Mouse (Mus musculus) lung, adult 2 months (tissue): ENCODE results near the gene Mdm1. TPM values are rescaled to one million over a fixed set of nuclear protein-coding genes. Genes with fewer than 3 reads are reported as not detected.

ENCODE experiments used
- DNase-seq: peaks from one replicate; pipeline ENCODE4 v3.0.0; 2022
- H3K4me1 ChIP-seq: fragments of 200-500 bp; 2 replicates; pipeline ENCODE4 v1.6.1; 2011; ENCODE audit warnings: low read length; ENCODE audit not compliant: control insufficient read depth, insufficient read depth
- H3K4me3 ChIP-seq: fragments of 200-500 bp; replicated peaks from 2 replicates; pipeline ENCODE3; 2011; ENCODE audit warnings: low read depth, mild to moderate bottlenecking, control low read depth, low read length; ENCODE audit errors: extremely low read depth
- CTCF ChIP-seq: fragments of 200-500 bp; IDR thresholded peaks from 2 replicates; pipeline ENCODE4 v1.5.1; 2011; ENCODE audit warnings: mild to moderate bottlenecking, low read length, control low read depth; ENCODE audit not compliant: insufficient read depth
- POLR2A ChIP-seq: fragments of 200-500 bp; IDR thresholded peaks from 2 replicates; pipeline ENCODE4 v1.6.1; 2011; ENCODE audit warnings: low read depth, mild to moderate bottlenecking, control low read depth, low read length, borderline replicate concordance; ENCODE audit errors: extremely low read depth
- WGBS: fragments of 180-500 bp; shearing (Covaris S2); methylation state at CpG from one replicate; pipeline ENCODE4 v1.1.7; 2018; 5-methylcytosine and 5-hydroxymethylcytosine counted together
- polyA plus RNA-seq: library from polyadenylated mRNA; depleted of rRNA; stranded (reverse); fragments of >200 nt; gene quantifications from 2 replicates; pipeline ENCODE4 v1.2.3, GENCODE M21; 2012; rRNA removed

The Mdm1 gene
- polyA plus RNA-seq: 5.1 and 8.4 TPM in 2 replicates

DNA sequence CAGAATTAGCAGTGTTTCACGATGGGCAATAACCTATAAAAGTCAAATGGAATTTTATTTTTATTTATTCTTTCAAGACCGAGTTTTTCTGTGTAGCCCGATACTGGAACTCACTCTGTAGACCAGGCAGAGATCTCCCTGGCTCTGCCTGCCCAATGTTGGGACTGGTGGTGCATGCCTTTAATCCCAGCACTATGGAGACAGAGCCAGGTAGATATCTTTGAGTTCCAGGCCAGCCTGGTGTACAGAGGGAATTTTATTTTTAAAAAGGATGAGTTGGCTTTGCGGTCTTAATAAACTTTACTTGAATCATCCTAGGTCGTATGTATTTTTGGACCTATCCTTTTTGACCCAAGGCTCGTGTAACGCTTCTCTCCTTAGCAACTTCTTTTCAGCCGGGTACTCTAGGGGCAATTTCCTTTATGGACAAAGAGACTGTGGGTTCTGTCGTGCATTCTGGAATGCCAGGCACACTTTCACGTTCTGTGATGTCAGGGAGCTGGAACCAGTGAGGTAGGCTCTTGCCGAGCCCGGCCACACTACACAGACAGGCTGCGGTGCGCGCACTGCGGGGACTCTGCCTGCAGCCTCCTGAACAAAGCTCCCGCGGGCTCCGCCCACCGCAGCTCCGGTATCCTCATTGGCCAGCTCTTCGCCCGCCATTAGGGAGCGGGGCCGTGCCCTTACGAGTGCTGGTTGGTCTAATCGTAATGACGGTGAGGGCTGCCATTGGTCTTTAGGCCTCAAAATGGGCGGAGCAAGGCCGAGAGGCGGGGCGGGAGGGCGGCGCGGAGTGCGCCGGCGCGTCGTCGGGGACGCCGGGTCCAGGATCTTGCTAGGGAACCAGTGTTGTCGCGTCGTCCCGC is at the start of gene Mdm1:
Gene Mdm1, plus strand, starts transcription at position 794 of the 866 bp plus-strand sequence.
- peak within 1 kb of the TSS; percentile 72 for H3K4me3 ChIP-seq
- peak; percentile 99 for DNase-seq
- WGBS: 6% methylated on average over 45 of the region's 47 CpGs
- H3K4me1 ChIP-seq: no peaks in the 10 kb centered on the region; the same call in 1 of the 2 replicates
- TF ChIP-seq CTCF (no peak), POLR2A (peak; percentile 29; the same call in 1 of the 2 replicates)

GRCm38 (mm10) chr10:118092745-118093144 is 48.9 kb upstream of the Mdm1 start:
- TF ChIP-seq CTCF (no peak), POLR2A (no peak)
- 94% methylated on average over 6 of the region's 6 CpGs for WGBS
- DNase-seq: no peak
- peaks cover 5% of the 10 kb centered on the region for H3K4me1 ChIP-seq
- H3K4me3 ChIP-seq: no peak overlapping the region

DNA sequence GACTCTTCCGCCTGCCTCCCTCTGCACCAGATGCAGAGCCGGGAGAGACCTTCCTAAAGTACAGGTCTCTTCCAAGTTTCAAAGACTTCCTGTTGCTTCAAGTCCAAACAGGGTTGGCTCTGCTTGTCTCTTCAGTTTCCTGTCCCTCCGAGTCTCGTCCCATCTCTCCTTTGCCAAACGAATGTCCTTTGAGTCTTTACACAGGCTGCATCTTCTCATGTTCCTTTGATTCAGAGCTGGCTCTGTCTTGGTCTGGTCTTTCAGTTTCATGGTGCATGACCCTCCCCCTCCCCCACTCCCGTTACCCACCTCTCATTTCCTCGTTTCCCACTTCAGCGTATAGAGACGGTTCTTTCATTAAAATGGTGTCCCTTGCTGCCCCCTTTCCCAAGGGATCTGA is 47.9 kb upstream of the Mdm1 start:
- no peak for TF ChIP-seq CTCF
- TF ChIP-seq POLR2A: no peak
- peaks cover 5% of the 10 kb centered on the region for H3K4me1 ChIP-seq
- 30% methylated on average over 9 of the region's 9 CpGs for WGBS
- no peak for DNase-seq
- H3K4me3 ChIP-seq: no peak overlapping the region

DNA sequence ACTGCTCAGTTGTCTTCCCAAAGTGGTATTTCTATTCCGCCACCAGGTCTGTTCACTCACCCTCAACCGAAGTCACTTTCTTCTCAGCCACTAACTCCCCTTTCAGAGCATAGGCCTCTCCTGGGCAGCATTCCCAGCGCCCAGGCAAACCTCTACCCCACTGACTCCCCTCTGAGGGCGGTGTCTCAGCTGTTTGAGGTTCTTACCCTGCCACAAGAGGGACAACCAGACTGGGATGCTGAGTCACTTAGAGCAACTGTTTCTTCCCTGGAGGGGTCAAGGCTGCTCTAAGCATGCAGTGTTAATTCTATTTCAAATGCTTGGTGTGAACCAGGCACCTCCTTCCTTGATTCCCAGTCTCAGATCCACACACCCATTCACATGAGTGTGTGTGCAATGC is 46.8 kb upstream of the Mdm1 start:
- no peak for DNase-seq
- no peak for TF ChIP-seq CTCF
- TF ChIP-seq POLR2A: no peak
- Histone ChIP-seq H3K4me1 (peaks cover 5% of the 10 kb centered on the region), H3K4me3 (no peak overlapping the region)
- 87% methylated on average over 4 of the region's 4 CpGs for WGBS

- Histone ChIP-seq H3K4me3 (no peak overlapping the region), H3K4me1 (peaks cover 5% of the 10 kb centered on the region)
- TF ChIP-seq POLR2A (no peak), CTCF (no peak)
- WGBS: 79% methylated on average over 6 of the region's 6 CpGs
- DNase-seq: no peak
Measured at GRCm38 (mm10) chr10:118096223-118096622, 45.4 kb upstream of the Mdm1 start.

DNA sequence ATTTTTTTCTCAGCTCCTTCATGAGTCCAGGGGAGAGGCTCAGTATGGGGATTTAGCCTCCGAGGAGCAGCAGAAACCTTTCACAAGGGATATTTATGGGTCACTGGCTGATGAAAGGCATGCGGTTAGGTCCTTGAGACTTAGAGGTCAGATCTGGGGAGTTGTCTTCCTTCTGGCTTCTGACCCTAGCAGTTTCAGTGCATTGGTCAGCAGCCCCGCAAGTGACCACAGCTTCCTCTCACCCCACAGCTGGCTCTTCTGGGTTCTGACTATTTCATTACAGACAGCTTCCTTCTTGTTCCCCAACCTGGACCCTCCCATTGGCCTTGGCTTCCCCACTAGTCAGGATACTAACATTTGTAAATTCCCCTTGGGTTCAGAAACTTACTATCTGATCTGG is 43.7 kb upstream of the Mdm1 start:
- TF ChIP-seq CTCF: no peak
- peaks cover 5% of the 10 kb centered on the region for H3K4me1 ChIP-seq
- WGBS: 74% methylated on average over 3 of the region's 3 CpGs
- no peak for DNase-seq
- H3K4me3 ChIP-seq: no peak overlapping the region

DNA sequence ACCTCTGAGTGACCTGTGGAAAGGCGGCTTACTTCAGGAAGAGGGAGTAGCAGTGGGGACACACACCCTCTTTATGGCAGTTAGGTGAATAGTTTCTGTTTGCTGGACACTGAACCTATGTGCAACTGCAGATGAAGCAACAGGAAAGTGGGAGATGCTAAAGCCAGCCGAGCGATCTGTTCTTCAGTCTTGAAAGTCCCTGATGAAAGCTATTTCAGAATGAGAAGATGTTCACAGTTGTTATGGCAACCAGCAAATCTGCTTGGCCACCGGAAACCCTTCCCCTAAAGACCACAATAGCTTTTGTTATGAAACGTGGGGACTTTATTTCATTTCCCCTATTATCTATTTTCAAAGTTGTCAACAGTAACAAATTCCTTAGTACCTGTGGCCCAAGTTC is 41.0 kb upstream of the Mdm1 start:
- Histone ChIP-seq H3K4me3 (no peak overlapping the region), H3K4me1 (no peaks in the 10 kb centered on the region; the same call in 1 of the 2 replicates)
- WGBS: 64% methylated on average over 5 of the region's 5 CpGs
- DNase-seq: no peak
- no peak for TF ChIP-seq CTCF
- TF ChIP-seq POLR2A: no peak

- WGBS: 89% methylated on average over 2 of the region's 2 CpGs
- TF ChIP-seq POLR2A: no peak
- TF ChIP-seq CTCF: no peak
- no peak overlapping the region for H3K4me3 ChIP-seq
- no peak for DNase-seq
- H3K4me1 ChIP-seq: no peaks in the 10 kb centered on the region; the same call in 1 of the 2 replicates
Measured at GRCm38 (mm10) chr10:118101056-118101455, 40.6 kb upstream of the Mdm1 start.

GRCm38 (mm10) chr10:118103020-118103666 is 38.5 kb upstream of the Mdm1 start:
- WGBS: under 1% methylated on average over 20 of the region's 20 CpGs
- peak; percentile 83 for DNase-seq
- H3K4me1 ChIP-seq: no peaks in the 10 kb centered on the region
- no peak for TF ChIP-seq CTCF
- peak; percentile 70; the same call in 1 of the 2 replicates for TF ChIP-seq POLR2A
- peak overlapping the region; percentile 54 for H3K4me3 ChIP-seq

- TF ChIP-seq POLR2A (no peak), CTCF (no peak)
- 60% methylated on average over 10 of the region's 10 CpGs for WGBS
- H3K4me1 ChIP-seq: no peaks in the 10 kb centered on the region
- DNase-seq: no peak
- H3K4me3 ChIP-seq: no peak overlapping the region
Measured at GRCm38 (mm10) chr10:118103906-118104305, 37.7 kb upstream of the Mdm1 start.
